Mouse (Mus musculus): ENCODE data around the gene Dhrs7c.

The Dhrs7c gene

GRCm38 (mm10) chr11:67797931-67798330, at the start of gene Dhrs7c:
Gene Dhrs7c (plus strand): TSS chr11:67798187.
- CTCF ChIA-PET, result no interaction called here

GRCm38 (mm10) chr11:67756287-67756686, 41.7 kb upstream of the Dhrs7c start:
- CTCF ChIA-PET, result no interaction called here

GRCm38 (mm10) chr11:67757373-67758167, 40.4 kb upstream of the Dhrs7c start:
- CTCF ChIA-PET, result no interaction called here

- CTCF ChIA-PET, result no interaction called here
Measured at GRCm38 (mm10) chr11:67771053-67771452, 26.9 kb upstream of the Dhrs7c start, which contains the start of gene Glp2r. Gene Glp2r (minus strand): TSS chr11:67771153.

DNA sequence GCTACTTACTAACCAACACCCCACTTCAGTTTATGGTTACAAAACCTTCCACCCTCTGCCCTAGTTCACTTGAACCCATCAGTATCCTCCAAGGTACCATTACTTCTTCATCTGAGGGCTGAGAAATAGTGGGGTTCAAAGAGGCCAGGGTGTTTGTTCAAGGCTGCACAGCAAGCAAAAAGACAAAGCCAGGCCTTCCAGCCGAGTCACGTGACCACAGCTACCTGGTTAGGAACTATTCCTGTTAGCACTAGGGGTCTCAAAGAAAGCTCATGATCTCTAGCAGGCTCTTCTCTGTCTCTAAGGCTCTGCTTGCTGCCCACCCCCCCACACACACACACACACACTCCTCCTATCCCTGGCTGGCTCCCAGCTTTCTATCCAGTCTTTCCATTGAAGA, 26.3 kb upstream of the Dhrs7c start:
- CTCF ChIA-PET, result no interaction called here

DNA sequence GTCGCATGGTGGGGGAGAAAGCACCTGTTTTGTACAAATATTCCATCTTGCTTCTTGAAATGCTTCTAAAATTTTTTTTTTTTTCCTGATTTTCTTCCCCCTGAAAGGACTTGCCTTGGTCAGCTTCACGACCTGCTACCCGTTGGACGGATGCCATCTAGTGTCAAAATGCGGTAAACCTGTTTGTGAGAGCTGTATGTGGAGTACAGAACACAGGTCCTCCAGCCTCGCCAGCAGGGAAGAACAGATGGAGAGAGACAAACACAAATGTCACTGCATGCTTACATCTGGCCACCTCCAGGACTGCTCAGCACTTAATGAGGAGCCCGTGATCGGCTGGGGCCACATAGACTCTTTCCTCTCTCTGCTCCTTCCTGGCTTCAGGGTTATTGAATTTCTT, 25.4 kb upstream of the Dhrs7c start:
- CTCF ChIA-PET, result no interaction called here

GRCm38 (mm10) chr11:67774379-67774778, 23.6 kb upstream of the Dhrs7c start, which contains the start of gene Gsg1l2:
Gene Gsg1l2 (plus strand): TSS chr11:67774608.
- CTCF ChIA-PET, result no interaction called here

GRCm38 (mm10) chr11:67790182-67790581, 7.8 kb upstream of the Dhrs7c start:
- CTCF ChIA-PET, result no interaction called here

DNA sequence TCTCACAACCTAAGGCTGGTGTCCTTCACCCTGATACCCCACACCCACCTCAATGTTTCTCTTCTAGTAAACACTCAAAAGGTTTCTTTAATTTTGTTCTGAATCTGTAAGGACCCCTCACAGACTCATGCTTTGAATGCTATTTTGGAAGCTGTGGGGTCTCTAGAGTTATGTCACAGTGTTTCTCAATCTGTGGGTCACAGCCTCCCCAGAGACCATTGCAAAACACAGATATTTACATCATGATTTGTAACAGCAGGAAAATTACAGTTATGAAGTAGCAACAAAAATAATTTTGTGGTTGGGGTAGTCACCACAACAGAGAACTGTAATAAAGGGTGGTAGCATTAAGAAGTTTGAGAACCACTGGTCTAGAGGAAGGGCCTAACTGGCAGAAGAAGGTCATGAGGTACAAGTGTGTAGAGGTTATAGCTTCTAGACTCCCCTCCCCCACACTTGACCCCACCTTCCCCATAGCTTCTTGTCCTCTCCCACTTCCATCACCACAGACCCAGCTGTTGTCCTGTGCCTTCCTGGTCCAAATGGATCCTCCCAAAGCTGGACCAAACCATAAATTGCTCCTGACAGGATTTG, 2.2 kb downstream of the Dhrs7c start:
- CTCF ChIA-PET, result no interaction called here

- CTCF ChIA-PET, result no interaction called here
Measured at GRCm38 (mm10) chr11:67801169-67801568, 3.2 kb downstream of the Dhrs7c start.

DNA sequence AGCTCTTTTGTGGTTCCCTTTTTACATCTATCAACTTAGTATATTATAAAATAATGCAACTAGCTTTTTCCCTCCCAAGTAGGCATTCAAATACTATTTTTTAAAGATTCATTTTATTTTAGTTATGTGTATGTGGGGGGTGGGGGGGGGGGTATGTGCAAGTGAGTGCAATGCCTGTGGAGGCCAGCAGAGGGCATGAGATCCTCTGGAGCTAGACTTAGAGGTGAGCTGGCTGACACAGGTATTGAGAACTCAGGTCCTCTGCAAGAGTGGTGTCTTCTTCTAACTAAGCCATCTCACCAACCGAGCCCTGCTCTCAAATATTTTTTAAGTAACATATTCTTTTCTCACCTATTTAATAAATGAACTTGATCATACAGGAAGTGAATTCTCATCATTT, 7.6 kb downstream of the Dhrs7c start:
- CTCF ChIA-PET, result interaction anchor here (0.6 kb wide), 1 partner anchor 349 kb away, joined by 11 read pairs; no protein-coding TSS in a partner anchor

GRCm38 (mm10) chr11:67806832-67807597, 9.0 kb downstream of the Dhrs7c start:
- CTCF ChIA-PET, result no interaction called here

DNA sequence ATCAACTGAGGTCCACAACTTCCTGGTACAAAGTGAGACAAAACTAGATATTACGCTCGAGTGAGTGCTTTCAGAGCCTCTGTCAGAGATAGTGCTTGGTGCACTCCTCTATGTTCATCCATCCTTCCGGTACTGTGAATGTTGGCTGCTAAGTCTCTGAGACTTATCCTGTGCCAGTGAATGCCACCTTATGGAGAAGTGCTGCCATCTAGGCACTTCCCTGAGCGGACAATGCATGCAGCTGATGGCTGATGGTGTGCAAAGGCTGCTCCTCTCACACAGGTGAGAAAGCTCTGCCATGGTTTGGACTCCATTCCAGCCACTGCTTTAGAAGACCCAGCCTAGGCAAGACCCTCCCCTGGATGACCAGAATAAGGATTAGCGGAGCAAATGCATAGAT, 10.1 kb downstream of the Dhrs7c start:
- CTCF ChIA-PET, result no interaction called here

DNA sequence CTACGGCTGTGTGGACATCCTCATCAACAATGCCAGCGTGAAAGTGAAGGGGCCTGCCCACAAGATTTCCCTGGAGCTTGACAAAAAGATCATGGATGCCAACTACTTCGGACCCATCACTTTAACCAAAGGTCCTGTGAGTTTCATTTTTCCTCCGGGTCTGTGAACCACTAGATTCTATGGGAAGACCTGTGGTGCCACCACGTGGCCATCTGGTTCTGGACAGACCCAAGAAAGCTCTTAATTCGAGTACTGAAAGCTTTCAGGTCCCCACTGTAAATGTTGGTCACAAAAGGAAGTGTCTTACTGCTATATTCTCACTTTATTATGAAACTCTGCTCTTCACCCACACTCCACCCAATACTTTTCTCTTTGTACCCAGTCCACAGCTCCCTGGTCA, 13.5 kb downstream of the Dhrs7c start:
- CTCF ChIA-PET, result no interaction called here

DNA sequence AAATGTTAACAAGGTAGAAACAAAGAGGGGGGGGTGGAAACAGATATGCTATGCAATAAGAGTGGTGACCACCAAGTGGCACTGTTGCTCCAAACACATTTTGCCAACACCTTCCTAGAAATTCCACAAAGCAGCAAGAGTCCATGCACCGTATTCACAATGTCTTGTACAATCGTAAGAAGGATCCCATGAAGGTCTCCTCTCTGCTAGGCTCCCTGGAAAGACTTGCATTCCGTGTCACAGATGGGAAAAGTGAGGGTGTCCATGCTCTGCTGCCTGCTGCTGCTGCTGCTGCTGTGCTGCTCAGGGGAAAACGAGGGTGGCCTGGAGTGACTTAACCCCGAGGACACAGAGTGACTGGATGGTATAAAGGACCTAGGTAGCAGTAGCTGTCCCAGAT, 21.6 kb downstream of the Dhrs7c start:
- CTCF ChIA-PET, result no interaction called here

DNA sequence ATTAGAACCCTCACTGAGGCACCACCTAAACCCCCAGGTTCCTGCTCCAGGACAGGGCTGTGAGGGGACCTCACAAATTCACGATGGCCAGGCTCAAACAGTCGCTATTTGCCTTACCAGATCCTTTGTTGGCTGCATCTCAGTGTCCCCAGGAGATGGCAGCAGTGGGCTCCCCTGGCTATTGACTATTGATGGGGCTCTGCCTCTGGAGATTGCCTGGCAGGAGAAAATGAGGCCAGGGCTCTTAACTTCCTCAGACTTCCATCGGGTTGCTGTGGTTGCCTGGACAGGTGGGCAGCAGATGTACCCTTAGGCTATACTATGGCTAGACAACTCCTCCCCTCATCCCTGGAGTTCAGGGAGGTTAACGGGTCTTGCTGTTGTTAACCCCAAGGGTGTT, 22.2 kb downstream of the Dhrs7c start:
- CTCF ChIA-PET, result no interaction called here

DNA sequence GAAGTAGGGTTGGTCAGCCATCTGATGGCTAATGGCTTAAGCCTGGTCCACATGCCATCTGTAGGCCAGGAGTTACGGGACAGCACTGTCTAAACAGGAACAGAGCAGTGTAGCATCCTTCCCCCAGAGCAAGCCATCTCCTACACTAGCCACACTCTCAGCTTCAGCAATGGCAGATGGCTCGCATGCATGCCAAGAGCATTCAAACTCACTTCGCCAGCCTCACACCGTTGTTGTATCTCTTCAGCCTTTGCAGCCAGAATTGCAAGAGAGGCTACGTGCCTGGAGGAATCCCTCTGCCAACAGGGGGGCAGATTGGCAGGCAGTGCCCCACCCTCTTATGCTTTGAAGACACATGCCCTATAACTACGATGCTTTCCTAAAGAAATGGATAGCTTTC, 23.6 kb downstream of the Dhrs7c start:
- CTCF ChIA-PET, result no interaction called here

DNA sequence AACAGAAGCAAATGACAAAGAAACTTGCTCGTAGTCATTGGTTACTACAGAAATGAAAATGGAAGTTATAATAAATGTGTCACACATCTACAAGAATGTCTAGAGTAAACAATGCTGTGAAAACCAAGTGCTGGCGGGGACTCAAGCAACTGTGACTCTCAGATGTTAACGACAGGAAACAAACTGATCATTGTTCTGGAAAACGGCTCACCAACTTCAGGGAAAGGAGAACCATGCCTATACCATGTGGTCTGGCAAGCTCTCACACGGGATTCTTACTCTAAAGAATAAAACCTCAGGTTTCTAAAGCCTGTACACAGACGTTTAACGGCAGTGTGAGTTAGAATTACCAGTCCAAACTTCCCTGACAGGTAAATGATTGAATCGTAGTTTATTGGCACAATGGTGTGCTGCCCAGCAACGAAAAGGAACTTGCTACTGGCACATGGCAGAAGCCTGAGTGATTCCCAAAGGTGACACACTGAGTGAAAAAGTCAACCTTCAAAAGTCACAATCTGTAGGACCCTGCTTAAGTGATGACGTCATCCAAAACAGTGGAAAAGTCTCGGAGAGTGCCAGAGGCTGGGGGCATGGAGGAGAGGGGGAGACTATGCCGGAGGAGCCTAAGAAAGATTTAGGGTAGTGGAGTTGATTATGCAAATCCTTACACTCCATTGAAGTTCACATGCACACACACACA, 30.5 kb downstream of the Dhrs7c start:
- CTCF ChIA-PET, result no interaction called here

GRCm38 (mm10) chr11:67829530-67829929, 31.5 kb downstream of the Dhrs7c start:
- CTCF ChIA-PET, result no interaction called here

- CTCF ChIA-PET, result no interaction called here
Measured at GRCm38 (mm10) chr11:67831820-67832219, 33.8 kb downstream of the Dhrs7c start.

- CTCF ChIA-PET, result no interaction called here
Measured at GRCm38 (mm10) chr11:67835408-67836078, 37.6 kb downstream of the Dhrs7c start.

DNA sequence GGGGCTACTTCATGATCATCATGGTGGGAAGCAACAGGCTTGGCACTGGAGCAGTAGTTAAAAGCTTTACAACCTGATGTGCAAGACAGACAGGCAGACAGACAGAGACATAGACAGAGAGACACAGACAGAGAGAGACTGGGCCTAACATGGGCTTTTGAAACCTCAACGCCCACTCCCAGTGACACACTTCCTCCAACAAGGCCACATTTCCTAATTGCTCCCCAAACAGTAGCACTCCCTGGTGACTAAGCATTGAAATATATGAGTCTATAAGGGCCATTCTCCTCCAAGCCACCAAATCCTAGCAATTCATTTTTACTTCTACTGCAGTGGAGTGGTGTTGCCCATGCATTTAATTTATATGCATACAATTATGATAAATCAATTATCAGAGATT, 41.8 kb downstream of the Dhrs7c start:
- CTCF ChIA-PET, result no interaction called here
